Mouse (Mus musculus) MEL (cell line): ENCODE results near the gene Shld2.

Experiments
- CHD1 ChIP-seq: IDR thresholded peaks from 2 replicates; pipeline ENCODE4 v1.6.1; 2012; ENCODE audit warnings: low read depth, mild to moderate bottlenecking, inconsistent platforms, low read length, improper control_type of control experiment
- EP300 ChIP-seq, 2 experiments: IDR thresholded peaks; 2 replicates each; pipeline ENCODE4 v1.6.1; 2011; ENCODE audit warnings: improper control_type of control experiment in 2 of 2, low read length in 2 of 2, low read depth in 1 of 2, mild to moderate bottlenecking in 1 of 2
- MEF2A ChIP-seq: IDR thresholded peaks from 2 replicates; pipeline ENCODE4 v1.6.1; 2014; ENCODE audit warnings: low read depth, mild to moderate bottlenecking, inconsistent platforms, low read length, improper control_type of control experiment; ENCODE audit not compliant: poor library complexity, insufficient replicate concordance, severe bottlenecking; ENCODE audit errors: extremely low read depth
- POLR2A ChIP-seq, 2 experiments: IDR thresholded peaks; 2 replicates each; pipeline ENCODE4 v1.6.1; 2011 to 2012; ENCODE audit warnings: low read length in 2 of 2, mild to moderate bottlenecking in 2 of 2, control low read depth in 1 of 2, improper control_type of control experiment in 1 of 2, low read depth in 1 of 2, moderate library complexity in 1 of 2; ENCODE audit not compliant: control insufficient read depth in 1 of 2, insufficient read depth in 1 of 2, poor library complexity in 1 of 2
- ZKSCAN1 ChIP-seq: IDR thresholded peaks from 2 replicates; pipeline ENCODE4 v1.6.1; 2012; ENCODE audit warnings: low read depth, mild to moderate bottlenecking, inconsistent platforms, low read length, improper control_type of control experiment, moderate library complexity
- ZMIZ1 ChIP-seq: IDR thresholded peaks from 2 replicates; pipeline ENCODE4 v1.6.1; 2012; ENCODE audit warnings: low read depth, mild to moderate bottlenecking, inconsistent platforms, low read length, improper control_type of control experiment, moderate library complexity

DNA sequence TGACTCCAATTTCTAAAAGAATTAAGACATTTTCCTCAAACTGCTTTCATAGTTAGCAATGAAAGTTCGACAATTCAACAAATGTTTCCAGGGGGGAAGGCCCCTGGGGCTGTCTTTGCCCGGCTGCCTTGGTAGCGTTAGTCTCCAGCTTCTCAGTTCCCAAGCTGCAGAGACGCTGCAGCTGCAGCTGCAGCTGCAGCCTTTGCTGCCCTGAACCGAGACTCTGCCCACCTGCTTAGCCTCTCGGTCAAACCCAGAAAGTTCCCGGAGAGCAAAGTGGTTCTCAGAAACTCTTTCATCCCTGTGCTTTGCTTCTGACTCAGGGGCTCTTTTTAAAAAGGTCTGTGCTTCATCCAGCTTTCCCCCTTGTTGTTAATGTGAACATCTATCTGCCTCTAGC is 78.0 kb downstream of the Shld2 start:
- no peak for TF ChIP-seq POLR2A (IDR thresholded peaks at IDR 0.05; ENCODE audit: control insufficient read depth in 1 of 2, insufficient read depth in 1 of 2, low read depth in 1 of 2, low read length in 2 of 2, poor library complexity in 1 of 2)
- TF ChIP-seq CHD1, result no peak
- TF ChIP-seq ZMIZ1, result no peak
- TF ChIP-seq EP300 (IDR thresholded peaks at IDR 0.05; ENCODE audit: low read depth in 1 of 2, low read length in 2 of 2), result no peak
- TF ChIP-seq ZKSCAN1, result no peak
- TF ChIP-seq MEF2A, result no peak
